Mouse (Mus musculus): ENCODE results near the gene Kin. TPM values are rescaled to one million over a fixed set of nuclear protein-coding genes. Genes with fewer than 3 reads are reported as not detected.

Kin gene
- polyA plus RNA-seq, 1 experiment from 2014 or later: 28.3 TPM

- Histone ChIP-seq H3K36me3 (no peaks in the 10 kb centered on the region), H3K4me3 (replicated peaks) (no peak overlapping the region), H3K27me3 (no peaks in the 10 kb centered on the region), H3K9me3 (replicated peaks) (no peaks in the 10 kb centered on the region), H3K4me2 (replicated peaks) (no peak overlapping the region), H3K4me1 (no peaks in the 10 kb centered on the region), H3K27ac (replicated peaks) (no peak overlapping the region), H3K9ac (no peak overlapping the region)
- WGBS: 52% methylated on average over 1 of the region's 1 CpGs
- ATAC-seq (ENCODE audit: insufficient number of reproducible peaks, low FRiP score, low TSS enrichment, low read depth): no peak
Measured at GRCm38 (mm10) chr2:10118751-10119150, 38.4 kb downstream of the Kin start.

GRCm38 (mm10) chr2:10119276-10119675 lies 38.9 kb downstream of the Kin start:
- Histone ChIP-seq H3K4me3 (replicated peaks) (no peak overlapping the region), H3K9ac (no peak overlapping the region), H3K36me3 (no peaks in the 10 kb centered on the region), H3K9me3 (replicated peaks) (no peaks in the 10 kb centered on the region), H3K4me2 (replicated peaks) (no peak overlapping the region), H3K27ac (replicated peaks) (no peak overlapping the region), H3K4me1 (no peaks in the 10 kb centered on the region), H3K27me3 (no peaks in the 10 kb centered on the region)
- 84% methylated on average over 8 of the region's 8 CpGs for WGBS
- no peak for ATAC-seq (ENCODE audit: insufficient number of reproducible peaks, low FRiP score, low TSS enrichment, low read depth)

DNA sequence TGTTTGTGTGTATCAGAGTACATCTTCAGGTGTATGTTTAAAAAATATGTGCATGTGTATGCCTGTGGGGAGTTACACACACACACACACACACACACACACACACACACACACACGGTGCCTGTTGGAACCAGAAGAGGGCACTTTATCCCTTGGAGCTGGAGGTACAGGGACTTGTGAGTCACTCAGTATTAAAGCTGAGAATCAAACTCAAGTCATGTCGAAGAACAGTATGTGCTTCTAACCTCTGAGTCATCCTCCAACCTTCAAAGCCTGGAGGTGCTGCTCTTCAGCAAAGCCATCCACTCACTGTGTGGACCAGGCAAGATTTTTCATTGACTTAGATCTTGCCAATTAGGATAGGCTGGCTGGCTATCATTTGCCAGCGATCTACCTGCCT lies 41.4 kb downstream of the Kin start:
- ATAC-seq (ENCODE audit: insufficient number of reproducible peaks, low FRiP score, low TSS enrichment, low read depth): no peak
- Histone ChIP-seq H3K9me3 (replicated peaks) (no peaks in the 10 kb centered on the region), H3K36me3 (no peaks in the 10 kb centered on the region)

GRCm38 (mm10) chr2:10126122-10126521 lies 45.7 kb downstream of the Kin start:
- Histone ChIP-seq H3K36me3 (no peaks in the 10 kb centered on the region), H3K9ac (no peak overlapping the region), H3K4me3 (replicated peaks) (no peak overlapping the region), H3K9me3 (replicated peaks) (no peaks in the 10 kb centered on the region), H3K27ac (replicated peaks) (no peak overlapping the region), H3K27me3 (no peaks in the 10 kb centered on the region), H3K4me2 (replicated peaks) (no peak overlapping the region), H3K4me1 (no peaks in the 10 kb centered on the region)
- no peak for ATAC-seq (ENCODE audit: insufficient number of reproducible peaks, low FRiP score, low TSS enrichment, low read depth)
- WGBS: 84% methylated on average over 4 of the region's 4 CpGs

More for the DNA sequence above, 41.4 kb downstream of the Kin start:
- H3K4me3 ChIP-seq (replicated peaks): no peak overlapping the region
- H3K27me3 ChIP-seq: no peaks in the 10 kb centered on the region
- WGBS: 56% methylated on average over 3 of the region's 3 CpGs
- H3K27ac ChIP-seq (replicated peaks): no peak overlapping the region
- no peaks in the 10 kb centered on the region for H3K4me1 ChIP-seq
- H3K9ac ChIP-seq: no peak overlapping the region
- no peak overlapping the region for H3K4me2 ChIP-seq (replicated peaks)

- WGBS: 84% methylated on average over 5 of the region's 5 CpGs
Measured at GRCm38 (mm10) chr2:10127471-10127870, 47.1 kb downstream of the Kin start.

DNA sequence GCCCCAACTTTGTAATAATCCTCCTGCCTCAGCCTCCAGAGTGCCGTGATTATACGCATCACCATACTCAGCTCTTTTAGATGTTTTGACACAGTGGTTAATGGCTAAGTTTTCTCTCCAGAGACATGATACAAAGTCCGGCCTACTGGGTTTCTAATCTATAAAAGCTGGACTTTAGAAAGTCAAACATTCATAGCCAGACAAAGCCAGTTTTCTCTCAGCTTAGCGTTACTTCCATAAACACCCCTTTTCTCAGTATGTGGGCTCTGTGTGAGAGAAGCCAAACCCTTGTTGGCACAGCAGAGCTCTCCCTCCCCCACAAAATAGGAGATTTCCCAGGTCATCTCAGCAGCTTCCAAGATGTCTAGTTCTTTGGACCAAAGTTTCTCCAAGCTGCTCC lies 48.2 kb downstream of the Kin start:
- Histone ChIP-seq H3K27me3 (no peaks in the 10 kb centered on the region), H3K9ac (no peak overlapping the region), H3K4me1 (no peaks in the 10 kb centered on the region), H3K9me3 (replicated peaks) (no peaks in the 10 kb centered on the region), H3K4me2 (replicated peaks) (no peak overlapping the region), H3K4me3 (replicated peaks) (no peak overlapping the region), H3K27ac (replicated peaks) (no peak overlapping the region), H3K36me3 (no peaks in the 10 kb centered on the region)
- ATAC-seq (ENCODE audit: insufficient number of reproducible peaks, low FRiP score, low TSS enrichment, low read depth): no peak
- 89% methylated on average over 4 of the region's 4 CpGs for whole genome bisulfite sequencing

More at GRCm38 (mm10) chr2:10127471-10127870, 47.1 kb downstream of the Kin start:
- Histone ChIP-seq H3K4me3 (replicated peaks) (no peak overlapping the region), H3K4me2 (replicated peaks) (no peak overlapping the region), H3K27me3 (no peaks in the 10 kb centered on the region), H3K9ac (no peak overlapping the region), H3K9me3 (replicated peaks) (no peaks in the 10 kb centered on the region), H3K27ac (replicated peaks) (no peak overlapping the region), H3K4me1 (no peaks in the 10 kb centered on the region), H3K36me3 (no peaks in the 10 kb centered on the region)
- ATAC-seq (ENCODE audit: insufficient number of reproducible peaks, low FRiP score, low TSS enrichment, low read depth): no peak

GRCm38 (mm10) chr2:10130341-10130990 lies 50.1 kb downstream of the Kin start:
- 52% methylated on average over 8 of the region's 8 CpGs for WGBS
- no peak for ATAC-seq (ENCODE audit: insufficient number of reproducible peaks, low FRiP score, low TSS enrichment, low read depth)
- H3K4me2 ChIP-seq (replicated peaks): no peak overlapping the region
- H3K27ac ChIP-seq (replicated peaks): no peak overlapping the region
- H3K36me3 ChIP-seq: no peaks in the 10 kb centered on the region
- no peak overlapping the region for H3K4me3 ChIP-seq (replicated peaks)
- H3K27me3 ChIP-seq: no peaks in the 10 kb centered on the region
- H3K4me1 ChIP-seq: no peaks in the 10 kb centered on the region
- H3K9ac ChIP-seq: no peak overlapping the region
- H3K9me3 ChIP-seq (replicated peaks): no peaks in the 10 kb centered on the region

DNA sequence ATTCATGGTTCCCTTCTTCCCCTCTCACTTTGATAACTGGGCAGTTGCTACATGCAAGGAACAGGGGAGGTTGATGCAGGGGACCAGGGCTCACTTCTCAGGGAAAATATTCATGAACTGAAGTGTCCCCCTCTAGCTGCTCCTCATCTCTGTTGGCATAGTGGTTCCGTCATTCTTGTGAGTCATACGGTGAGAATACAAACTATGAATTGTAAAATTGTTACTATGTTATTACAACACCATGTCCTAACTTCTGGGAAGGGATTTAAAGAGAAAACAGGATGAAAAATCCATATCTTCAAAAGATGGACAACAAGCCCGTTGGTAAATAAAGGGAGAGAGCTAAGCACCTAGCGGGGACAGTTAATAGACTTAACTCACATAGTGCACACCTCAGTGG lies 50.9 kb downstream of the Kin start, which contains the start of gene Itih2:
TSS of gene Itih2 (minus strand) at position 101 of the 400 bp plus-strand sequence.
- no peak within 1 kb of the TSS for H3K4me3 ChIP-seq (replicated peaks)
- H3K9ac ChIP-seq: no peak within 1 kb of the TSS
- no peaks in the 10 kb centered on the region for H3K4me1 ChIP-seq
- H3K9me3 ChIP-seq (replicated peaks): no peaks in the 10 kb centered on the region
- H3K36me3 ChIP-seq: no peaks in the 10 kb centered on the region
- no peak within 1 kb of the TSS for H3K4me2 ChIP-seq (replicated peaks)
- H3K27ac ChIP-seq (replicated peaks): no peak within 1 kb of the TSS
- 94% methylated on average over 4 of the region's 4 CpGs for WGBS
- no peak for ATAC-seq (ENCODE audit: insufficient number of reproducible peaks, low FRiP score, low TSS enrichment, low read depth)
- no peaks in the 10 kb centered on the region for H3K27me3 ChIP-seq

DNA sequence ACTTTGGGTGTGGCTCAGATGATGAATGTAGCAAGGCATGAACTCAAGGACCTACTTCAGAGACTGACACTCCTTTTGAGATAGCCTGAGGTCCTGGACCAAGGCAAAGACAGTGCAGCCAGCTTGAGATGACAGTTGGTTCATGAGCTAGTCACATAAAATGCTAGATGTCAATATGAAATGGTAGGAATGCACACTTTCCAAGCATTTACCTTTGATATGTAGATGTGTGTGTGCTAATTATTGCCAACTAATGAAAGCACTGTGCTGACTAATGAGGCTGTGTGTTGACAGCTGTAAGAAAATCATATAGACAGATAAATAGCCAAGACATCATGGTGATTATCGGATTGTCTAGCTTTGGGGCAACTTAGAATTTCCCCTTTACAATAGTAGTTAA lies 51.7 kb downstream of the Kin start:
- H3K4me1 ChIP-seq: no peaks in the 10 kb centered on the region
- no peaks in the 10 kb centered on the region for H3K9me3 ChIP-seq (replicated peaks)
- no peaks in the 10 kb centered on the region for H3K27me3 ChIP-seq
- H3K27ac ChIP-seq (replicated peaks): no peak overlapping the region
- H3K4me2 ChIP-seq (replicated peaks): no peak overlapping the region
- no peak for ATAC-seq (ENCODE audit: insufficient number of reproducible peaks, low FRiP score, low TSS enrichment, low read depth)
- WGBS: 76% methylated on average over 1 of the region's 1 CpGs
- no peak overlapping the region for H3K4me3 ChIP-seq (replicated peaks)
- H3K36me3 ChIP-seq: no peaks in the 10 kb centered on the region
- H3K9ac ChIP-seq: no peak overlapping the region

- Histone ChIP-seq H3K36me3 (no peaks in the 10 kb centered on the region), H3K27me3 (no peaks in the 10 kb centered on the region), H3K9me3 (replicated peaks) (no peaks in the 10 kb centered on the region), H3K4me1 (no peaks in the 10 kb centered on the region), H3K27ac (replicated peaks) (no peak overlapping the region), H3K4me2 (replicated peaks) (no peak overlapping the region), H3K4me3 (replicated peaks) (no peak overlapping the region), H3K9ac (no peak overlapping the region)
- WGBS: 61% methylated on average over 6 of the region's 6 CpGs
- no peak for ATAC-seq (ENCODE audit: insufficient number of reproducible peaks, low FRiP score, low TSS enrichment, low read depth)
Measured at GRCm38 (mm10) chr2:10133941-10134340, 53.5 kb downstream of the Kin start.

DNA sequence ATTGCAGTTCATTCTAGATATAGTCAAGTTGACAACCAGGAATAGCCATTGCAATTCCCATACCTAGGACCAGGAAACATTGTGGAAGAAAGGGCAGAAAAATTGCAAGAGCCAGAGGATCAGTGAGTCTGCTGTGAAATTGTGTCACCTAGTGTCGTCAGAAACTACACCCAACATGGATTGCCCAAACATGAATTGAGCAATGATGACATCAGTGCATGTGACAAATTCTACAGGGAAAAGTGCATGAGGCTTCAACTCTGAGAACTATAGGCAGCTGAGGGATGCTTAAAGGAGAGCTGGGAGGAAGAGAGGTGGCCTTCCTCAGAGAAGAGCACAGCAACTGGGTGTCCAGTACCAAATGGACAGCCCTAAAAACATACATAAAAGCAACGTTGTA lies 56.9 kb downstream of the Kin start:
- no peak overlapping the region for H3K4me2 ChIP-seq (replicated peaks)
- H3K9me3 ChIP-seq (replicated peaks): no peaks in the 10 kb centered on the region
- H3K36me3 ChIP-seq: no peaks in the 10 kb centered on the region
- no peak overlapping the region for H3K4me3 ChIP-seq (replicated peaks)
- H3K4me1 ChIP-seq: no peaks in the 10 kb centered on the region
- H3K9ac ChIP-seq: no peak overlapping the region
- H3K27ac ChIP-seq (replicated peaks): no peak overlapping the region
- ATAC-seq (ENCODE audit: insufficient number of reproducible peaks, low FRiP score, low TSS enrichment, low read depth): no peak
- 87% methylated on average over 2 of the region's 2 CpGs for WGBS
- H3K27me3 ChIP-seq: 0 out of 2 replicates have a peak, but pooled peaks cover 5% of the 10 kb centered on the region

GRCm38 (mm10) chr2:10140456-10140855 lies 60.1 kb downstream of the Kin start:
- no peak overlapping the region for H3K9ac ChIP-seq
- no peak for ATAC-seq (ENCODE audit: insufficient number of reproducible peaks, low FRiP score, low TSS enrichment, low read depth)
- H3K4me3 ChIP-seq (replicated peaks): no peak overlapping the region
- no peak overlapping the region for H3K27ac ChIP-seq (replicated peaks)
- H3K4me2 ChIP-seq (replicated peaks): no peak overlapping the region
- H3K27me3 ChIP-seq: 0 out of 2 replicates have a peak, but pooled peaks cover 5% of the 10 kb centered on the region
- H3K36me3 ChIP-seq: no peaks in the 10 kb centered on the region
- H3K9me3 ChIP-seq (replicated peaks): no peaks in the 10 kb centered on the region
- 70% methylated on average over 5 of the region's 5 CpGs for WGBS
- no peaks in the 10 kb centered on the region for H3K4me1 ChIP-seq
